Mouse (Mus musculus): Measurements from ENCODE around the gene Fgfr2. TPM values are rescaled to one million over a fixed set of nuclear protein-coding genes. Genes with fewer than 3 reads are reported as not detected.

Gene Fgfr2
- polyA plus RNA-seq, 1 experiment from 2014 or later = 67.0 TPM

DNA sequence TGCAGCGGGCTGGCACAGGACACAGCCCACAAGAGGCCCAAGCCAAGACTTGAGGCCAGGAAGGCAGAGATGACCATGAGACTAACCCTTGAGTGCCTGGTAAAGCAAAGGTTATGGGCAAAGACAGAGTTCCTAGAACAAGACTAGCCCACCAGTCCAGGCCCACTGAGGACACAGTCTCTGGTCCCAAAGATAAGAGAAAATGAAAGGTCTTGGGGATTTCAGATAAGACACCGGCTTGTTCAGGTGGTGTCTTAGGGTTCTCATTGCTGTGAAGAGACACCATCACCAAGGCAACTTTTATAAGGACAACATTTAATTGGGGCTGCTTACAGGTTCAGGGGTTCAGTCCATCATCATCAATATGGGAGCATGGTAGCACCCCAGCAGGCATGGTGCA lies 779.2 kb downstream of the Fgfr2 start:
- no peaks in the 10 kb centered on the region for H3K36me3 ChIP-seq
- H3K27me3 ChIP-seq (replicated peaks) = no peaks in the 10 kb centered on the region
- H3K4me3 ChIP-seq (replicated peaks) = no peak overlapping the region
- WGBS = 92% methylated on average over 2 of the region's 2 CpGs
- no peaks in the 10 kb centered on the region for H3K9me3 ChIP-seq
- no peak overlapping the region for H3K9ac ChIP-seq
- no peak overlapping the region for H3K4me2 ChIP-seq (replicated peaks)
- no peak overlapping the region for H3K27ac ChIP-seq
- ATAC-seq = no peak
- H3K4me1 ChIP-seq (replicated peaks) = peaks cover 8% of the 10 kb centered on the region; the same call in 1 of the 2 replicates

DNA sequence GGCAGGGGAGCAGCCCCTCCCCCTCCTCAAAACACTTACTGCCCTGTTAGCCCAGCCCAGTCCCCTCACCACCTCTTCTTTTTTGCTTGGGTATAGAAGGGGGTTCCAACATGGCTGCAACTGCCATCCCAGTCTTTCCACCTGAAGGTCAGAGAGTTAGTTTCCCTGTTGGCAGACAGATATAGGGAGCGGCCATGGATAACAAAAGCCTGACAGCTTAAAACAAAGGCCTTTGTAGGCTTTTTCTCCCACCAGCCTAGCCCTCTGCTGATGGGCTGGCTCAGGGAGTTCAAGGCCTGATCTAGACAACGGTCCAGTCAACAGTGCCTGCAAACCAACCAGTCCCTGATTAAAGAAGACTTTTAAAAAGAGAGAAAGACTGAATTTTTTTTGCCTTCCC lies 780.0 kb downstream of the Fgfr2 start:
- no peak for ATAC-seq
- no peaks in the 10 kb centered on the region for H3K9me3 ChIP-seq
- H3K4me3 ChIP-seq (replicated peaks) = no peak overlapping the region
- no peaks in the 10 kb centered on the region for H3K27me3 ChIP-seq (replicated peaks)
- no peak overlapping the region for H3K9ac ChIP-seq
- no peaks in the 10 kb centered on the region for H3K36me3 ChIP-seq
- H3K4me1 ChIP-seq (replicated peaks) = peaks cover 8% of the 10 kb centered on the region; the same call in 1 of the 2 replicates
- H3K27ac ChIP-seq = no peak overlapping the region
- 89% methylated on average over 2 of the region's 2 CpGs for WGBS
- H3K4me2 ChIP-seq (replicated peaks) = no peak overlapping the region

- 67% methylated on average over 14 of the region's 14 CpGs for WGBS
- ATAC-seq = no peak
- no peaks in the 10 kb centered on the region for H3K27me3 ChIP-seq (replicated peaks)
- peaks cover 5% of the 10 kb centered on the region; the same call in 1 of the 2 replicates for H3K4me1 ChIP-seq (replicated peaks)
- no peak overlapping the region for H3K9ac ChIP-seq
- H3K36me3 ChIP-seq = no peaks in the 10 kb centered on the region
- no peak overlapping the region for H3K4me3 ChIP-seq (replicated peaks)
- no peak overlapping the region for H3K4me2 ChIP-seq (replicated peaks)
- no peaks in the 10 kb centered on the region for H3K9me3 ChIP-seq
- H3K27ac ChIP-seq = peak overlapping the region; percentile 60; the same call in 1 of the 2 replicates
Observed at GRCm38 (mm10) chr7:132339041-132339839, 783.9 kb downstream of the Fgfr2 start.

DNA sequence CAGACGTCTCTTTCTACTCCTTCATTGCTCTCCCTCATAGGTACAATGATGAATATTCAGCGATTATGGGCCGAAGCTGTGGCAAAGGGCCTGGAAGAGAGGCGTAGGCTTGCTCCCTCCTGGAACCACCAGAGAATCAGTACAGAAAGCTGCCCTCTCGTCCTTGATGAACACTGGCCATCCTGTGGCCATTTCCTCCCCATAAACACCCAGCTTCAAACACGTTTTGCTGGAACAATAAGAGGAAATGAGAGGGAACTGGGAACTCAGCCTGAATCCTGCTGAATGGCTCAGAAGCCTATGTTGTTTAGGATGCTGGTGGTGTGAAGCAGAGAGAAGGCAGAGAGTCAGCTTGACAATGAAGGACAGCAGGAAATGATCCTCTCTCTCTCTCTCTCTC lies 784.8 kb downstream of the Fgfr2 start:
- no peak overlapping the region for H3K4me3 ChIP-seq (replicated peaks)
- no peak overlapping the region for H3K9ac ChIP-seq
- 0 out of 2 replicates have a peak overlapping the region, but pooled peaks have one; percentile 2 for H3K27ac ChIP-seq
- no peaks in the 10 kb centered on the region for H3K27me3 ChIP-seq (replicated peaks)
- H3K9me3 ChIP-seq = no peaks in the 10 kb centered on the region
- no peak for ATAC-seq
- peaks cover 5% of the 10 kb centered on the region; the same call in 1 of the 2 replicates for H3K4me1 ChIP-seq (replicated peaks)
- H3K36me3 ChIP-seq = no peaks in the 10 kb centered on the region
- 68% methylated on average over 6 of the region's 6 CpGs for WGBS
- no peak overlapping the region for H3K4me2 ChIP-seq (replicated peaks)

DNA sequence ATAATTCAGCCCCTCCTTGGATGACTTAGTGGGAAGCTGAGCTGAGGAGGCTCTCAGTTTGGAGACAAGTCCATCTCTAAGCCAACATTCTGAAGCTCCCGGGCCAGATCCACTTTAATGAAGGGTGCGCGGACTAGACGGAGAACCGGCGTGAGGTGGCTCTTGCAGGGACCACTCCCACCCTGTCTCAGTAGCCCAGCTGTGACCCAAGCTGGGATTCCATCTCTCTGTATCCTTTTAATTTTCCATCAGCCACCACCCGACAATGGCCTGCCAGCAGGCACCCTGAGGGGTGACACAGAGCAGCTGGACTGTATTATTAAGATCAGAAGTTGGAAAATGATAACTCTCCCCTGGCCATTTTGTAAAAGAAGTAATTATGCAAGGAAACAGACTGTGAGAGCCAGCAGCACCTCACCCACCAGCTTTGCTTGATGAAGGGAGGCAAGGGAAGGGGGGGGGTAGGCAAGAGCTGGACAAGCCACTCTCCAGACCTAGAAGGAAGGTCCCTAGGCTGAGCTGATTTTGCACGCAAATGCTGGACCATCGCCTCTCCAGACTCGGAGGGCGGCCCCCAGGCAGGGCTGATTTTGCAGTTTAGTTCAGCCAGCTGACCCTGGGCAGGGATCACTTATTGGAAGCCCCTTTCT lies 785.8 kb downstream of the Fgfr2 start:
- ATAC-seq = no peak
- H3K4me2 ChIP-seq (replicated peaks) = no peak overlapping the region
- H3K9me3 ChIP-seq = no peaks in the 10 kb centered on the region
- H3K4me3 ChIP-seq (replicated peaks) = no peak overlapping the region
- 0 out of 2 replicates have a peak overlapping the region, but pooled peaks have one; percentile 2 for H3K27ac ChIP-seq
- WGBS = 81% methylated on average over 11 of the region's 11 CpGs
- H3K4me1 ChIP-seq (replicated peaks) = peaks cover 5% of the 10 kb centered on the region; the same call in 1 of the 2 replicates
- H3K9ac ChIP-seq = no peak overlapping the region
- no peaks in the 10 kb centered on the region for H3K36me3 ChIP-seq
- H3K27me3 ChIP-seq (replicated peaks) = no peaks in the 10 kb centered on the region

GRCm38 (mm10) chr7:132336781-132337180 lies 786.4 kb downstream of the Fgfr2 start:
- H3K4me1 ChIP-seq (replicated peaks) = peaks cover 5% of the 10 kb centered on the region
- no peaks in the 10 kb centered on the region for H3K36me3 ChIP-seq
- H3K4me3 ChIP-seq (replicated peaks) = no peak overlapping the region
- no peak overlapping the region for H3K27ac ChIP-seq
- H3K9me3 ChIP-seq = no peaks in the 10 kb centered on the region
- ATAC-seq = no peak
- 53% methylated on average over 3 of the region's 3 CpGs for WGBS
- no peak overlapping the region for H3K4me2 ChIP-seq (replicated peaks)
- no peak overlapping the region for H3K9ac ChIP-seq
- H3K27me3 ChIP-seq (replicated peaks) = no peaks in the 10 kb centered on the region

- Histone ChIP-seq H3K4me1 (replicated peaks) (peaks cover 9% of the 10 kb centered on the region), H3K9ac (no peak overlapping the region), H3K27me3 (replicated peaks) (no peaks in the 10 kb centered on the region), H3K36me3 (no peaks in the 10 kb centered on the region), H3K4me3 (replicated peaks) (no peak overlapping the region), H3K27ac (no peak overlapping the region), H3K4me2 (replicated peaks) (no peak overlapping the region), H3K9me3 (no peaks in the 10 kb centered on the region)
- ATAC-seq = no peak
- 92% methylated on average over 4 of the region's 4 CpGs for WGBS
Observed at GRCm38 (mm10) chr7:132335367-132335766, 787.8 kb downstream of the Fgfr2 start.

DNA sequence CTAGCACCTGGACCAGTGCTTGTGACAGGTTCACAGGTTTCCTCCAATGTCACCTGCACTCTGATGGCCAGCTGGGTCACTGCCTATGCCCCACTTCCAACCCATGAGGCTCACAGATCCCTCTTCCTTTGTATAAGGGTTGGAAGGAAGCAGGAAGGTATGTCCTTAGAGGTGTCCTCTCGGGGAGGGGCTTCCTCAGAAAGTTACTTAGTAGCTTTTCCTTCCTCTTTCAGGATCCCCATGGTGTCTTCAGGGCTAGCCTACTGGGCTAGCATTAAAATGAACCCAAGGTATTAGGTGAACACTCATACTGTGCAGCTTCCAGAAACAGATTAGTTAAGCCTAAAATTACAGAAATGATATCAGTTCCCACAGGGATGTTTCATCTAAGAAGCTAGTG lies 790.1 kb downstream of the Fgfr2 start:
- no peak overlapping the region for H3K4me3 ChIP-seq (replicated peaks)
- no peak overlapping the region for H3K27ac ChIP-seq
- ATAC-seq = no peak
- H3K36me3 ChIP-seq = no peaks in the 10 kb centered on the region
- no peaks in the 10 kb centered on the region for H3K27me3 ChIP-seq (replicated peaks)
- peaks cover 9% of the 10 kb centered on the region for H3K4me1 ChIP-seq (replicated peaks)
- H3K9me3 ChIP-seq = no peaks in the 10 kb centered on the region
- no peak overlapping the region for H3K9ac ChIP-seq
- 93% methylated on average over 1 of the region's 1 CpGs for WGBS
- H3K4me2 ChIP-seq (replicated peaks) = no peak overlapping the region

GRCm38 (mm10) chr7:132332176-132332575 lies 791.0 kb downstream of the Fgfr2 start:
- WGBS = 44% methylated on average over 11 of the region's 11 CpGs
- H3K27ac ChIP-seq = no peak overlapping the region
- H3K36me3 ChIP-seq = no peaks in the 10 kb centered on the region
- no peaks in the 10 kb centered on the region for H3K9me3 ChIP-seq
- ATAC-seq = no peak
- H3K4me3 ChIP-seq (replicated peaks) = no peak overlapping the region
- no peak overlapping the region for H3K9ac ChIP-seq
- H3K4me2 ChIP-seq (replicated peaks) = no peak overlapping the region
- no peaks in the 10 kb centered on the region for H3K27me3 ChIP-seq (replicated peaks)
- peaks cover 9% of the 10 kb centered on the region for H3K4me1 ChIP-seq (replicated peaks)

- Histone ChIP-seq H3K36me3 (no peaks in the 10 kb centered on the region), H3K9ac (no peak overlapping the region), H3K27ac (no peak overlapping the region), H3K4me3 (replicated peaks) (no peak overlapping the region), H3K9me3 (no peaks in the 10 kb centered on the region), H3K27me3 (replicated peaks) (no peaks in the 10 kb centered on the region), H3K4me1 (replicated peaks) (peaks cover 16% of the 10 kb centered on the region), H3K4me2 (replicated peaks) (no peak overlapping the region)
- WGBS = 65% methylated on average over 1 of the region's 1 CpGs
- ATAC-seq = no peak
Observed at GRCm38 (mm10) chr7:132330179-132330578, 793.0 kb downstream of the Fgfr2 start.

GRCm38 (mm10) chr7:132328648-132329047 lies 794.5 kb downstream of the Fgfr2 start:
- WGBS = 83% methylated on average over 1 of the region's 1 CpGs
- Histone ChIP-seq H3K4me3 (replicated peaks) (no peak overlapping the region), H3K9me3 (no peaks in the 10 kb centered on the region), H3K36me3 (no peaks in the 10 kb centered on the region), H3K9ac (no peak overlapping the region), H3K27ac (no peak overlapping the region), H3K27me3 (replicated peaks) (no peaks in the 10 kb centered on the region), H3K4me1 (replicated peaks) (peaks cover 16% of the 10 kb centered on the region), H3K4me2 (replicated peaks) (no peak overlapping the region)
- no peak for ATAC-seq

- WGBS = 32% methylated on average over 5 of the region's 5 CpGs
- Histone ChIP-seq H3K4me3 (replicated peaks) (no peak overlapping the region), H3K4me1 (replicated peaks) (peaks cover 15% of the 10 kb centered on the region; the same call in 1 of the 2 replicates), H3K9ac (no peak overlapping the region), H3K4me2 (replicated peaks) (no peak overlapping the region), H3K27me3 (replicated peaks) (no peaks in the 10 kb centered on the region), H3K9me3 (no peaks in the 10 kb centered on the region), H3K27ac (no peak overlapping the region), H3K36me3 (no peaks in the 10 kb centered on the region)
- peak; percentile 67 for ATAC-seq
Observed at GRCm38 (mm10) chr7:132325549-132326331, 797.4 kb downstream of the Fgfr2 start.
